Mouse (Mus musculus) neural tube, embryonic 14.5 days (tissue): ENCODE data around the gene Pi4kb. TPM values are rescaled to one million over a fixed set of nuclear protein-coding genes. Genes with fewer than 3 reads are reported as not detected.
A peak's percentile ranks its signal among the peaks of the same experiment; 100 is the strongest.
"Not testable (repeated sequence)": the region's sequence is repeated elsewhere in the genome, so short reads cannot be mapped to it uniquely, and the experiment has no call there.

Source experiments
- ATAC-seq: fragments of 200-750 bp; cut with Nextera tagmentation; 2 replicates; pipeline ENCODE4 v1.8.0; 2017; ENCODE audit warnings: low read depth, mild to moderate bottlenecking, moderate TSS enrichment, moderate library complexity
- H3K27ac ChIP-seq: fragments of 300-500 bp; sonication (generic); 2 replicates; pipeline ENCODE4 v1.5.1; 2014; ENCODE audit warnings: low read depth, mild to moderate bottlenecking, control low read depth, low read length, moderate library complexity, mixed read lengths
- H3K27me3 ChIP-seq: fragments of 300-500 bp; sonication (generic); 2 replicates; pipeline ENCODE4 v1.6.1; 2014; ENCODE audit warnings: low read length; ENCODE audit not compliant: control insufficient read depth, insufficient read depth
- H3K36me3 ChIP-seq: fragments of 300-500 bp; sonication (generic); 2 replicates; pipeline ENCODE4 v1.6.1; 2014; ENCODE audit warnings: low read length, mixed read lengths; ENCODE audit not compliant: control insufficient read depth, insufficient read depth
- H3K4me1 ChIP-seq: fragments of 300-500 bp; sonication (generic); 2 replicates; pipeline ENCODE4 v1.6.1; 2014; ENCODE audit warnings: low read length; ENCODE audit not compliant: control insufficient read depth, insufficient read depth
- H3K4me2 ChIP-seq: fragments of 300-500 bp; sonication (generic); 2 replicates; pipeline ENCODE4 v1.6.1; 2014; ENCODE audit warnings: mild to moderate bottlenecking, low read depth, low read length, control low read depth
- H3K4me3 ChIP-seq: fragments of 300-500 bp; sonication (generic); 2 replicates; pipeline ENCODE4 v1.5.1; 2014; ENCODE audit warnings: low read depth, low read length, control low read depth, mixed read lengths
- H3K9ac ChIP-seq: fragments of 300-500 bp; sonication (generic); replicated peaks from 2 replicates; pipeline ENCODE4 v1.6.1; 2014; ENCODE audit warnings: low read depth, mild to moderate bottlenecking, control low read depth, low read length, mixed read lengths
- H3K9me3 ChIP-seq: fragments of 300-500 bp; sonication (generic); 2 replicates; pipeline ENCODE4 v1.6.1; 2016; ENCODE audit warnings: low read length; ENCODE audit not compliant: control insufficient read depth
- WGBS: fragments of 180-500 bp; shearing (Covaris S2); extraction: QIAGEN DNeasy Blood & Tissue Kit; methylation state at CpG from one replicate; pipeline ENCODE4 v1.1.7; 2014; 5-methylcytosine and 5-hydroxymethylcytosine counted together
- polyA plus RNA-seq: library from polyadenylated mRNA; unstranded; fragments of >200 nt; fragmentation: Nextera tagmentation; extraction: Ambion mirVana; gene quantifications from 2 replicates; pipeline ENCODE4 v1.2.1, GENCODE M21; 2014

Pi4kb gene
- polyA plus RNA-seq: 23.8 and 26.7 TPM in 2 replicates

DNA sequence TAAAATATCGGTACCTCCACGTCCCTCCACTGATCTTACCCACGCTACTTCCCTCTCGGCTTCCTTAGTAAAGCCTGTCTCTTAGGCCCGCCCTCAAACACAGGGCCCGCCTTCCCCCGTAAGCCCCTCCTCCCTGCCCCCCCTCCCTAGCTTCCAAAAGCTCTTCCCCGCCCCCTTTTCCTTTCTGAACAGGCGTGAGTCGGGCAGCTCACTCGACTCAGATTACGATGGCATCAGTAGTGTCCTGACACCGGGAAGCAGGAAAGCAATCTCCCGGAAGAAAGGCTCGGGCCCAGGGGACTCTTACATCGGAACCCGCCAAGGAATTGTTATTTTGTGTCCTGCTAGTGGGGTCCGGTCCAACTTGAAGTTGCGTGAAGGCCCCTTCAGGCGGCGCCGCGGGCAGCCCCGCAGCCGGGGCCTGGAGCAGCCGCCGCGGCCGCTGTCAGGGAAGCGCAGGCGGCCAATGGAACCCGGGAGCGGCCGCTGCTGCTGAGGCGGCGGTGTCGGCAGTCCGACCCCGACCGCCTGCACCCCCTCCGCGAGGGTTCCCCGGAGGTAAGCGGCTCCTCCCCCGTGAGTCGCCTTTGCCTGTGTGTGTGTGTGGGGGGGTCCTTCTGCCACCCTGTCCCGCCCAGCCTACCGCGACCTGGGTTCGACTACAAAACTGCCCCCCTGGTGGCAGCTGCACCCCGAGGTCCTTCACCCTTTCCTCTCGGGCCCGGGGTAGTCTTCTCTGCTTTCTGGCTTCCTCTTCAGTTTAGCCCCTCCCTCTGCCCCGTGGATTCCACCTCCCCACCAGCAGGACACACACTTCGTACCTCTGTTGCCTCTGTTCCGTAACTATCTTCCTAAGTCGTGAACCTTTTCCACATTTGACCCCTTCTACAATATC, at the start of gene Pi4kb:
Pi4kb (plus strand) TSS at position 204 of the 895 bp plus-strand sequence.
- H3K36me3 ChIP-seq: no peaks in the 10 kb centered on the region
- WGBS: under 1% methylated on average over 54 of the region's 57 CpGs
- peak within 1 kb of the TSS; percentile 84 for H3K9ac ChIP-seq
- H3K4me1 ChIP-seq: peaks cover 6% of the 10 kb centered on the region; the same call in 1 of the 2 replicates
- peak; percentile 96 for ATAC-seq
- H3K4me2 ChIP-seq: peak within 1 kb of the TSS; percentile 77
- H3K9me3 ChIP-seq: no peaks in the 10 kb centered on the region
- H3K4me3 ChIP-seq: peak within 1 kb of the TSS; percentile 90
- H3K27me3 ChIP-seq: no peaks in the 10 kb centered on the region
- H3K27ac ChIP-seq: peak within 1 kb of the TSS; percentile 90

DNA sequence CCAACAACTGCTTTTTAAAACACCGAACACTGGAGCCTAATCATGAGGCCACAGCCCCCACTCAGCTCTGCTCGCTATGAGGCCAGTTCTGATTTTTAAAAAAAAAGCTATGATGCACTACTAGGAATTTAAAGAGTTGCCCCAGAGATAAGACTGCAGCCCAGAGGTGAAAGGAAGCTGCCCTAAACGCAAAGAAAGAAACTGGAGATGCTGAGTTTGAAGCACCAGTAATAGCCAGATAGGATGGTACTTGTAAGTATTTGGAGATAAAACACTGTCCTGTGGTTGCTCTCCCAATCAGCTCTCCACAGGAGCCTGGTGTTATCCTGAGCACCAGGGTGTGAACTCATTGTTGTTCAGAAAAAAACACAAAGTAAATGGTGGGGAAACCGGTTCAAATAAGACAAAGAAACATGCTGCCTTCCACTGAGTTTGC, 48.2 kb upstream of the Pi4kb start:
- H3K9ac ChIP-seq, H3K27ac ChIP-seq, H3K9me3 ChIP-seq, H3K36me3 ChIP-seq, H3K27me3 ChIP-seq, H3K4me2 ChIP-seq, ATAC-seq, H3K4me3 ChIP-seq, H3K4me1 ChIP-seq: not testable (repeated sequence)
- WGBS: 53% methylated on average over 4 of the region's 4 CpGs

DNA sequence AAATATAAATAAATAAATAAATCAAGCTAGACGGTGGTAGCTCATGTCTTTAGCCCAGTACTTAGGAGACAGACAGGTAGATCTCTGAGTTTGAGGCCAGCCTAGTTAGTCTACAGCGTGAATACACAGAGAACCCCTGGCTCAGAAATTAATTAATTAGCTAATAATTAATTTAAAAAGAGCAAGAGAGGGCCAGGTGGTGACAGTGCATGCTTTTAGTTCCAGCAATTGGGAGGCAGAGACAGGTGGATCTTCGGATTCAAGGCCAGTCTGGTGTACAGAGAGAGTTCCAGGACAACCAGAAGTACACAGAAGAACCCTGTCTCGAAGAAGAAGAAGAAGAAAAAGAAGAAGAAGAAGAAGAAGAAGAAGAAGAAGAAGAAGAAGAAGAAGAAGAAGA, 45.6 kb upstream of the Pi4kb start:
- H3K4me2 ChIP-seq, H3K36me3 ChIP-seq, H3K27ac ChIP-seq, ATAC-seq, H3K27me3 ChIP-seq, H3K9ac ChIP-seq, H3K4me1 ChIP-seq, H3K9me3 ChIP-seq, H3K4me3 ChIP-seq: not testable (repeated sequence)
- 85% methylated on average over 3 of the region's 4 CpGs for WGBS

DNA sequence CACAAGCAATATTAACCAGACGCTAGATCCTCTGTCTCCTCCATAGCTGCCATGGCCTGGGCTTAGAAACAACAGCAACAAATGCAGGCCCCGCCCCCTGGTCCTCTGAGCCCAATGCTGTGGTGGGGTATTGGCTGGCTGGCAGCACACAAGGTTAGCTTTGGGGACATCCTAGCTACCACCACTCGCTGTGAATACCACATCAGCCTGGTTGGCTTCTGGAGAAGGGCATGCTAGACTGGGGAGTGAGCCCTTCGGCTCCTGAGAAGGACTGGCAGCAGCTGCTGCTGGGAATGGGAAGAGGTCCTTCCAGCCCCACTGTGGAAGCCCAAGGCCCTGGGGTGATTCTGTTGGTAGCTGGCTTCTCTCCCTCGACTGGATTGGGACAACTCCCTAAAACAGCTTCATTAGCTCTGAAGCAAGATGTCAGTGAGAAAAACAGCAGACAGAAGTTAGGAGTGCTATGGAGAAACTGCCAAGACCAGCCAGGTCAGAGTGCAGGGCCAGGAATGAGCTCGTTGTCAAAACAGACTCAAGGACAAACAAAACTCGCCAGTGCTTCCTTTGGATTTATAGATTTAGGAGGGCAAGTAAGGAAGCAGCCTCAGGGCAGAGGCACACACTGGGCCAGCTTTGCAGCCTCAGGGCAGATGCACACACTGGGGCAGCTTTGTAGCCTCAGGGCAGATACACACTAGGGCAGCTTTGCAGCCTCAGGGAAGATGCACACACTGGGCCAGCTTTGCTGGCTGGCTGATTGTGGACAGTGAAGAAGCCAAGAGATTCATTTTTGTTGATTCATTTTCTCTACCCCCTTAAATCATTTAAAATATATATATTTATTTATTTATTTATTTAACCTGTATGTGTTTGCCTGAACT, 43.9 kb upstream of the Pi4kb start:
- H3K36me3 ChIP-seq, H3K4me1 ChIP-seq, H3K4me2 ChIP-seq, H3K4me3 ChIP-seq, H3K9me3 ChIP-seq, H3K27ac ChIP-seq, H3K9ac ChIP-seq, H3K27me3 ChIP-seq, ATAC-seq: not testable (repeated sequence)
- WGBS: 57% methylated on average over 7 of the region's 7 CpGs

DNA sequence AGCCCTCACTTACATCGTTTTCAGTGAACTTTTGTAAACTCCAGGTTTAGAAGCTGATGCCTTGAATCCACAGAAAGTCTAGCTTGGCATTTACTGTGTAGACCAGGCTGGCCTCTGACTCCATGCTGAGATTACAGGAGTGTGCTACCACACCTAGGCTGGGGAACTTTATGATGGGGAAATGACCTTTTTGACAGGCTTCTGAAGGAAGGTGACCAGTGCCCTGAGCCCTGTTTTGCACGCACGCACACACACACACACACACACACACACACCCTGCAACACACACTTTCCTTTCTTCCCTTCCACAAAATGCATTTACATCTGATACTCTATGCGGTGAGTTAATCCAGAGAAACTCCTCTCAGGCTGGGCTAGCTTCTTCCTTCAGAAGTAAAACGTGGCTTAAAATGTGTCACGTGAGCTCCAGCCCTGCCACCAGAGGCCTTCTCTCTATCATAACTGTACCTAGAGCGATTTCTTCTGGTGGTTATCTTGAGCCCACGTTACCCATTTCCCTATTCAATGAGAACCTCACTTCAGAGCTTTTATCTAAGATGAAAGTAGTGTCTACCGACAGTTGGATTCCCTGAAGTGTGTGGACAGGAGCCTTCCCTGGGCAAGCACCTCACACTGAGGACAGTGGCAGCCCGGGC, 43.0 kb upstream of the Pi4kb start:
- not testable (repeated sequence) for H3K4me3 ChIP-seq, H3K9me3 ChIP-seq, H3K9ac ChIP-seq, H3K4me1 ChIP-seq, H3K36me3 ChIP-seq, H3K27me3 ChIP-seq, H3K27ac ChIP-seq, H3K4me2 ChIP-seq, ATAC-seq
- 84% methylated on average over 10 of the region's 10 CpGs for WGBS

DNA sequence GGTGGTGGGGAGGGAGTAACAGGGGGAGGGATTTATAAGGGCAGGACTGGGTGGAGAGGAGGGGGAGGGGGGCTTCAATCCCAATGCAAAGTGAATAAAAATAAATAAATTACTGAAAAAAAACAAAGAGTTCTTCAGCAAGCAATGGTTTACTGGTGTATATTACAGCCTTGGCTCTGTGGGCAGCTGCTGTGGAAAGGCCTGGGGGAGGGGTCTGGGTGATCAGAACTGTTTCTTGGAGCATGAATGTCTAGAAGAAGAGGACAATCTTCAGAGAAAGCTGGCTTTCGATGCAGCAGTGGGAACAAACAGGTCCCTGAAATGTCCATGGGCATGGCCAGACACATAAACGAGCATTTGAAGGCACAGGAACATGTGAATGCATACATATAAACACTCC, 42.3 kb upstream of the Pi4kb start:
- WGBS: 68% methylated on average over 2 of the region's 2 CpGs
- H3K9me3 ChIP-seq: not testable (repeated sequence)

DNA sequence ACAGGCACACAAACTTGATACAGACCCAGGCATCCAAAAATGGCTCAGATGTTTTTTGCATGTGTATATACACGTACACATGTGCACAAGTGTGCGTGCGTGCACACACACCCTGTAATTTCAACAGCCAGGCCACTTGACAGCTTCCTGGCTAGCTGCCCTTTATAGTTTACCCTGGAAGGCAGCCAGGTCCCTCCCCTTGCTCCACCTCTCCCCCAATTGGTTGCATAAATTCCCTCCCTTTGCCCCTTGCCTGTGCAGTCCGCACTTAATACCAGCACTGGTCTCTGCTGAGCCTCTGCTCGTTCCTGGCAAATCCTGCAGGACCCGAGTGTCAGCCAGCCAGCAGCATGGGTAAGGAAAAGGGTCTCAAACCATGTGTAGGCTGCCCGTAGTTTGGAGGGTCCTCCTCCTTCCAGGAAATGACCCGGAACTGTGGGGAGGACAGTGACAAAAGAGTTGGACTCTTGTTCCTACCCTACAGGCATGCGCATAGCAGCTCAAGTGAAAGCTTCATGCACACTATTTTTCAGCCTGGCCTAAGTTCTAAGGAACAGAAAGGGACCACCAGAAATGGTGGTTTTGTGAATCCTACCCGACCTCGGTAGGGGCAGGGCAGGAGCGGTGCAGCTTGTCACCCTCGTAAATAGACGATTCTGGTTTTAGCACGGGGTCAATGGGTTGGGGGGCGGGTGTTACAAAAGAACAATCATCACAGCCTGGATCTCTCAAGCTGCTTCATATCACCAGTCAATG, 41.5 kb upstream of the Pi4kb start, which contains the start of gene Selenbp1:
Selenbp1 (plus strand) TSS at position 248 of the 756 bp plus-strand sequence.
- H3K27ac ChIP-seq: no peak within 1 kb of the TSS
- 8% methylated on average over 16 of the region's 16 CpGs for WGBS
- no peak within 1 kb of the TSS for H3K9ac ChIP-seq
- no peaks in the 10 kb centered on the region for H3K27me3 ChIP-seq
- H3K4me2 ChIP-seq: peak within 1 kb of the TSS; percentile 27
- H3K4me3 ChIP-seq: peak within 1 kb of the TSS; percentile 5; the same call in 1 of the 2 replicates
- H3K4me1 ChIP-seq: no peaks in the 10 kb centered on the region
- H3K9me3 ChIP-seq: no peaks in the 10 kb centered on the region
- H3K36me3 ChIP-seq: no peaks in the 10 kb centered on the region
- ATAC-seq: peak; percentile 88

More for the DNA sequence above, 42.3 kb upstream of the Pi4kb start:
- H3K4me2 ChIP-seq, H3K4me3 ChIP-seq, H3K4me1 ChIP-seq, H3K36me3 ChIP-seq, H3K9ac ChIP-seq, H3K27ac ChIP-seq, H3K27me3 ChIP-seq: not testable (repeated sequence)
- ATAC-seq: 0 out of 2 replicates have a peak, but pooled peaks have one; percentile 2

DNA sequence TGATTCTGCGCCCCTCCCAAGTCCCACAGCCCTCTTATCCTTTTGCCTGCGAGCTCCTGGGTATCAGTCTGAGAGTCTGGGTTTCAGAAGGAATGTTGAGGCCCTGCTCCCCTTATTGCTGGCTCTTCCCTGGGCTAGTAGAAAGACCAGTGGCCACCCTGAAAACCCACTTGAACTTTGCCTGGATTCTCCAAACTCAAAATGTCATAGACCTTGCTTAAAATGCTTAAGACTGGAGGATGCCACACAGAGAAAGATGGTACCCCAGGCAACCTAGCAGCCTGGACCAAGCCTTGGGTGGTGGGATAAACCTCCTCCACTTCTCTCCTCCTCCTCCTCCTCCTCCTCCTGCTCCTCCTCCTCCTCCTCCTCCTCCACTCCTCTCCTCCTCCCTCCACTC, 40.9 kb upstream of the Pi4kb start:
- H3K36me3 ChIP-seq, H3K27me3 ChIP-seq, H3K9ac ChIP-seq, H3K4me2 ChIP-seq, H3K27ac ChIP-seq, ATAC-seq, H3K4me3 ChIP-seq, H3K4me1 ChIP-seq, H3K9me3 ChIP-seq: not testable (repeated sequence)
- no CpG with 5 or more reads among the region's 2 CpGs for WGBS
